Comparison of ENCODE assay signal across 7 mouse cellular contexts in genomic region chr6:38551062-38551988, GRCm38 (mm10). TPM values are rescaled to one million over a fixed set of nuclear protein-coding genes. Genes with fewer than 3 reads are reported as not detected.
DNase-seq lines count a peak whose midpoint lies in the region; ATAC-seq lines count a peak whose summit lies in the region.

TSS of gene Luc7l2 (plus strand) at chr6:38551334.

- intact Hi-C loops in gastrocnemius, postnatal 36 days (cut with DNase I) = loop anchor here (1.0 kb wide), 1 partner anchor 17 kb away; no protein-coding TSS in a partner anchor
- intact Hi-C loops in left cerebral cortex, postnatal 25 days (cut with DNase I) = no loop called here

- ATAC-seq in intestine, embryonic 15.5 days = peak; percentile 92

- H3K27me3 ChIP-seq in intestine, embryonic 15.5 days (replicated peaks) = no peaks in the 10 kb centered on the region
- no peaks in the 10 kb centered on the region for H3K27me3 ChIP-seq in midbrain, embryonic 10.5 days (ENCODE audit: low read depth, poor library complexity, severe bottlenecking)

- no peaks in the 10 kb centered on the region for H3K9me3 ChIP-seq in intestine, embryonic 15.5 days
- H3K9me3 ChIP-seq in midbrain, embryonic 10.5 days (replicated peaks) = no peaks in the 10 kb centered on the region

- H3K36me3 ChIP-seq in intestine, embryonic 15.5 days = no peaks in the 10 kb centered on the region
- H3K36me3 ChIP-seq in midbrain, embryonic 10.5 days = peaks cover 23% of the 10 kb centered on the region

- WGBS in intestine, embryonic 15.5 days = under 1% methylated on average over 86 of the region's 98 CpGs
- under 1% methylated on average over 90 of the region's 98 CpGs for WGBS in midbrain, embryonic 10.5 days

- peak within 1 kb of the TSS; percentile 99 for H3K27ac ChIP-seq in intestine, embryonic 15.5 days
- peak within 1 kb of the TSS; percentile 99 for H3K27ac ChIP-seq in midbrain, embryonic 10.5 days (replicated peaks)

- peak within 1 kb of the TSS; percentile 84 for H3K9ac ChIP-seq in intestine, embryonic 15.5 days

- H3K4me2 ChIP-seq in intestine, embryonic 15.5 days (replicated peaks) = peak within 1 kb of the TSS; percentile 67

- no peaks in the 10 kb centered on the region for H3K4me1 ChIP-seq in intestine, embryonic 15.5 days (replicated peaks)
- peaks cover 29% of the 10 kb centered on the region for H3K4me1 ChIP-seq in midbrain, embryonic 10.5 days

- DNase-seq in adrenal gland, adult 2 months = peak; percentile 97
- peak; percentile 95 for DNase-seq in embryo, embryonic 11.5 days (ENCODE audit: low read depth, low spot score)
- peak; percentile 88 to 96 for DNase-seq in gastrocnemius, postnatal 36 days
- DNase-seq in left cerebral cortex, postnatal 25 days (ENCODE audit: low spot score in 2 of 2) = peak; percentile 94 to 98
- DNase-seq in midbrain, embryonic 10.5 days (ENCODE audit: low spot score) = peak; percentile 97
- DNase-seq in right cerebral cortex, postnatal 4 days = peak; percentile 94

- H3K4me3 ChIP-seq in intestine, embryonic 15.5 days (replicated peaks) = peak within 1 kb of the TSS; percentile 67
- H3K4me3 ChIP-seq in midbrain, embryonic 10.5 days = peak within 1 kb of the TSS; percentile 89

RNA-seq across cellular contexts. Expression of gene Luc7l2, which starts in this region (rescaled TPM):
- 100 to 1,000 TPM; 121 to 164 TPM for total RNA-seq in adrenal gland, adult 2 months (2021)
- 34.1 and 34.9 TPM in 2 replicates for polyA plus RNA-seq in adrenal gland, adult 2 months (2012; rRNA removed)
- total RNA-seq in gastrocnemius, postnatal 36 days (2021) = 100 to 1,000 TPM in 1 of 2 experiments, 10 to 100 TPM in 1; 93.4 to 113 TPM
- polyA plus RNA-seq in intestine, embryonic 15.5 days (2015; fragmentation: Nextera tagmentation; extraction: Ambion mirVana) = 29.2 and 29.6 TPM in 2 replicates
- total RNA-seq in left cerebral cortex, postnatal 25 days (2021) = 100 to 1,000 TPM; 154 to 171 TPM
- 36.1 and 37.4 TPM in 2 replicates for polyA plus RNA-seq in midbrain, embryonic 10.5 days (2016; fragmentation: Nextera tagmentation; extraction: Ambion mirVana)

Comparison
In these comparisons a context has a peak if more than half of its experiments do, and no peak if none do; other contexts are left out.
1. Peak in every context shown above with its lines: DNase-seq, ATAC-seq, H3K4me3 ChIP-seq and H3K27ac ChIP-seq.